Mouse (Mus musculus): ENCODE measurements around the gene Hhat. TPM values are rescaled to one million over a fixed set of nuclear protein-coding genes. Genes with fewer than 3 reads are reported as not detected.
A peak's percentile ranks its signal among the peaks of the same experiment; 100 is the strongest.

The Hhat gene
- 1 to 10 TPM; 6.8 to 7.3 TPM for total RNA-seq (2021)
- long read RNA-seq, experiment 1, partial matches to known transcripts, result 1 of 2 reads
- long read RNA-seq, experiment 1, other reads (novel, unspliced or antisense), result 1 of 2 reads
- long read RNA-seq, experiment 2, partial matches to known transcripts, result 2 of 4 reads
- long read RNA-seq, experiment 2, other reads (novel, unspliced or antisense), result 1 of 4 reads

DNA sequence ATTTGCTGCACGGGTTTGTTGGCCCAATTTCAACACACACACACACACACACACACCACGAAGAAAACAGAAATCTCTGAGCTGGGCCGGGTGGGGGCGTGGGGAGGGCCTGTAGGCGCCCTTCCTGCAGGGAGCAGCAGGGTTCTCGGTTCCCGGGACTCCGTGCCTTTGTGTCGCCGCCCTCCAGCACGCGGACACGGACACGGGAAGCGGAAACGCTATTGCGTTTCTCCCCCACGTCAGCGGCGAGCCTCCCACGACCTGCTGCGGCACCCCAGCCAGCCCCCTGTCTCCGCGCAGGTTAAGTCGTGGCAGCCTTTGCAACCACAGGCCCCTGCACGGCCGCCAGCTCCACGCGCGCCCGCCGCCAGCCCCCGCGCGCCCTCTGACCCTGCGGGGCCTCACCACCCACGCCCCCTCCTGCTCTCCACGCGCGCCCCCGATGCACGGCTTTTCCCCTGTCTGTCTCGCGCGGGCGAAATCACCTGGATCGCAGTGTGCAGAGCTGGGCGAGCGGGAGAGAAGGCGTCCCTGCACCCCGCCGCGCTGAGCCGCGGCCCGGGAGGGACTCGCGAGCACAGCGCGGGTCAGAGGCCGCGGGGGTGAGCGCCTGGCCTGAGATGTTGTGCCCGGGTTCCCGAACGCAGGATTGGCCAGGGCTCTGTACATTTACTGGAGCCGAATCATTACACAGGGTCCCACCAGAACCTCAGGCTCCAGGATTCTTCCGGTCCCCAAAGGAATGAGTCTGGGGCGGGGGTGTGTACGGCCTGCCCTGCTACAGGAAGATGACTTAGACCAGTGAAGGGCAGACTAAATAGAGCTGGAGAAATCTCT, at the start of gene Hhat:
Hhat (minus strand) TSS at position 729 of the 837 bp plus-strand sequence.
- peak; percentile 83 for DNase-seq

DNA sequence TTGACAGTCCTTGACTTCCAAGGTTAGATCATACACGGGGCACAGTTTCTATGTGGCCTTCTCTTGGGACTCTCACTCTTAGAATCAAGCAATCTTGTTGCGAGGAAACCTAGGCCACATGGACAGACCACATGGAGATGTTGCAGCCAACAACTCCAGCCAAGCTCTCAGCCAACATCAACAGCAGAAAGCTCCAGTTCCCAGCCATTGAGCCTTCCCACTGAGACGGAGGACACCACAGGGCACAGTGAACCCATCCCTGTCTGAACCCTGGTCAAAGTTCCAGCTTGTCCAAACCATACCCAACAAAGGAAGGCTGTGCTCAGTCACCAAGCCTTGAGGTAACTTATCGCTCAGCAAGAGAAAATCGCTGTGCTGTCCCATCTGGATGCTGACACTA, 47.3 kb upstream of the Hhat start:
- no peak for DNase-seq

DNA sequence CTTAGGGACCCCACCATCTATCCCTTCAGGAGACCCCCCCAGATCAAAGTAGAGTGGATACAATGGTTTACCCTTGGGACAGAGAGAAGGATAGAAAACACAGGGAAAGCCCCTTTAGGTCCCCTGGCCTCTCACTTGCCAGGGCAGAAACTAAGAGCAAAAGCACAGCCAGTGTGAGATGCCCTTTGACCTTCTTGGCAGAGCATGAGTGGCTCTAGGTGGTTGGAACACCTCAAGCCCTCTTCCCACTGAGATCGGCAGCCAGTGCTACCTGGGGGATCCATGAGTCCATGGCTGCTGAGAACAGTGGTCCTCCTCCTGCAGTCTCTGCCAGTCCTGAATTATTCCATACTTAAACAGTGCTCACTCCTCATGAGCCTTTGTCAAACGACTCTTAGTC, 44.8 kb upstream of the Hhat start:
- DNase-seq, result no peak

DNA sequence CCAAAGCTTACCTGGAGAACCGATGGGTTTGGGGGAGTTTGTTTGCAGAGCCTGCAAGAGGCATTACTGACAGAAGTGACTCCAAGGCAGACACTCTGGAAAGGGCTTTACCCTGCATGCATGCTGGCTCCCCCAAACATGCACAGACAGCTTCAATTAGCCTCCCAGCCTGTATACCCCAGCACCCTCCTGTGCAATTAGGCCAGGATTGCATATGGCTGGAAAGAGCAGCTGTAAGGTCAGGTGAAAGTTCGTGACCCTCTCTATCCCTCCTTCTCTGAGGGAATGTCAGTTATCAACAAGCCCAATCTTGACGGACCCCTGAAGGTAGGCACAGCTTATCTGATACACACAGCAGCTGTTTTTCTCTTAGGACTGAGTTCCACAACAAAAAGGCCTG, 43.7 kb upstream of the Hhat start:
- DNase-seq, result no peak

DNA sequence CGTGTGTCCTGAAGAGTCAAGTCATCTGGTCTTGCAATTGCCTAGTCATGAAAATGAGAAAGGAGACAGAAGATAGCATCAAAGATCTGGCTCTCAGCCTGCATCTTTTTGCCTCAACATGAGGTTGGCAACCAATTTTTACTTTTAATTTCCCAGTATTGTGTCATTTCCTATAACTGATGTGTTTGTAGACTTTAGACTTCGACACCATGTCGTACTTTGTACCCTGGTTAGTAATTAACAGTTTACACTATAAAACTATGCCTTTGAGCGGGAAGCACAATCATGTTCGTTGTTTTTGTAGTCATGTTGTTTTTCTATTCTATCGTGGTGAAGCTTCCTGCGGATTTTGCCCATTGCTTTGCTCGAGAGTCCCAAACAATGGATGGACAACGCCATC, 41.7 kb upstream of the Hhat start:
- no peak for DNase-seq

DNA sequence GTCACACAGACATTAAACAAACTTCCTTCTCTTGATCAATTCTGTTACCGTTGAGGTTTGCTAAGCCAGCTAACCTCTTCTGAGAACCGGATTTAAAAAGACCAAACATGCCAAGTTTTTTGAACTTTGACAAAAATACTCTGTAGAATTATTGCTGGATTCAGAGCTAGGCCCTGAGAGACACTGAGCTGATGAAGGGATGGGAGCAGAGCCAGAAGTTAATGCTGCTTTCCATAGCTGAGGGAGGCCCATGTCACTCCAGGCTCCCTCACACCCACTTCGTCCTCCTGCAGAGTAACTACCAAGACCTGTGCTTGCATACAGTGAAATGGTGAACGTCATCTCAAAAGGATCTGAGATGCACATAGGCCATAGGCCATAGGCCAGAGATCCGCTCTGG, 41.3 kb upstream of the Hhat start:
- no peak for DNase-seq

DNA sequence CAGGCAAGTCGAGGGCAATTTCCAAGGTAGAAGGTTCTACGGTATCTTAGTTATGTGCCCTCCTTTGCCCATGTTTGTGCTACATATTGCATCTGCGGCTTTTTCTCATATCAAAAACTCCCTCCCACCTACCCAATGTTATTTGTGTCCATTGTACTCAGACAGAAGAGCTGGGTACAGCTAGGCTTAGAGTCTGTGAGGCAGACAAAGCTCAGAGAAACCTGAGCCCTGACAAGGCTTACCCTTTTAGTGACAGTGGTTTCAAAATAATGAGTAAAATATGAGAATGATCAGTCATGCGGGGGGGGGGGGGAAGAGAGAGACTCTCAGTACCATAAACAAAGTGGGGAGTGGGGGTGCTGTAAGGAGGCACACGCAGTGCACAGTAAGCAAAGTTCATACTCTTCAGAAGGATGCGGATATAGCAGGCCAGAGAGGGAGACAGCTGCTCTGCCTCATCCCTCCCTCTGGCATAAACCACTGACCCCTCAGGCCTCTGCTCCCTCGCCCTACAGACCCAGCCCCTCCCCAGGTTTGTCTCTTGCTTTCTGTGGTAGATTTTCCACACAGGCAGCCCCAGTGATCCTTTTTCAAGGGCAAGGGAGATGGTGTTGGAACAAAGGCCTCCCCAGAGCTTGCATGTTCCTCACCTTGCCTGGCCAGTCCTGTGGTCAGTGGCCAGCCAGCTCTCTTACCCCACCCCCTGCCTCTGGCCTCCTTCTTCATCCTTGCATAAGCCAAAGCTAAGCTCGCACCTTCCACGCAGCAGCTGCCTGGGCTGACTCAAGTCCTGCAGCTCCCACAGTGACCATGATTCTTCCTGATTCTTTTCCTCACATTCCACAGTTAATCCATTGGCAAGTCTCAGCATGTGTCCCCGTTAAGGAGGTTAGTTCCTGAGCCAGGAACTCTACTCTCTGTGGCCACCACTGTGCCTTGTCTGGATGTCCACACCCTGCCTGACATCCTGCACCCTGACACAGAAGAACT, 35.4 kb upstream of the Hhat start:
- no peak for DNase-seq

DNA sequence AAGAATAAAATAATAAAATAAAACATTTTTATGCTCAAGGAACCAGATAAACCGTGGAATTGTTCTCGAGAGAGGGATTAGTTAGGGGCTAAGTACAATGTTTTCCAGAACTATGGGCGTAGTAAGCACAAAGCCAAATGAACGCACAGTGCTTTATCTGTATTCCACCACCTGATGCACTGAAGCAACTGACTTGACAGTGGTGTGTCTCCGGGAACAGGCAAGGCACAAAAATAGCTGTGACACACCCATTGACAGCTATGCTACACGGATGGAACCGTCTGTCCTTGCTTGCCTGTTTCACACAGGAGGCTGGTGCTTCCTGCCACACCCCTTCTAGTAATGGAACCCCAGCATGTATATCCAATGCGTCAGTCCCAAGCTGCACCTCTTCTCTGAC, 29.3 kb upstream of the Hhat start:
- DNase-seq, result no peak

DNA sequence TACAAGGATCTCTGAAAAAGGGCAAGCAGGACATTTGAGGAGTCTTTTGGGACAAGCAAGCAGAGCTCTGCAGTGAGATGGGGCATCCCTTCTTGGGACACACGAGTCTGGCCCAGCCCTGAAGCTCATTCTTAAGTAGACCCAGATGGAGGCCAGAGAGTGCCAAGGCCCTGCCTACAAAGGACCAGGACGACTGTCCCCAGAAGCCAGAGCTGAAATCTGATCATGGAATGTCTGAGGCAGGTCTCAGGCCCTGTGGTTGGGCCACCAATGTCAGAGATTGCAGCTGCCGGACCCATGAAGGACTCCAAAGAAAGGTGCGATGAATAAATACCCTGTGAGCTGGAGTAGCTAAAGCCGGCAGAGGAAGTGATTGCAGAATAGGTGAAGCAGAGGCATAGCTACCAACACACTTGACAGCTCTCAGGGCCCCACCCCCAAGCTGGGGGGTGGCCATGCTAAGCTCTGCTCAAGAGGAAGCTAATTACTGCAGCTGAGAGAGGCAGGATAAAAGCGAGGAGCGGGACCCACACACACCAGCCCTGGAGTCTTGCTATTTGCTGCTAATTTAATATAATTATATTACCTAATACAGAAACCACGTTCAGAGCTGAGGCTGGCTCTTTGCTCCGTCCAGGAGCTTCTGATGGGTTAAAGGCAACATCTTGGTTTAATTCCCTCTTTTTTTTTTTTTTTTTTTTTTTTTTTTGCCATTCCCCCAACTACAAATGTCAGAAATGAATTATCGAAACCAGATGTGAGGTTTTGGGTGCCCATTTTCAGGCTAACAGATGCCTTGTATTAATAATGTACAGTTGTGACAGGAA, 28.4 kb upstream of the Hhat start:
- no peak for DNase-seq

DNA sequence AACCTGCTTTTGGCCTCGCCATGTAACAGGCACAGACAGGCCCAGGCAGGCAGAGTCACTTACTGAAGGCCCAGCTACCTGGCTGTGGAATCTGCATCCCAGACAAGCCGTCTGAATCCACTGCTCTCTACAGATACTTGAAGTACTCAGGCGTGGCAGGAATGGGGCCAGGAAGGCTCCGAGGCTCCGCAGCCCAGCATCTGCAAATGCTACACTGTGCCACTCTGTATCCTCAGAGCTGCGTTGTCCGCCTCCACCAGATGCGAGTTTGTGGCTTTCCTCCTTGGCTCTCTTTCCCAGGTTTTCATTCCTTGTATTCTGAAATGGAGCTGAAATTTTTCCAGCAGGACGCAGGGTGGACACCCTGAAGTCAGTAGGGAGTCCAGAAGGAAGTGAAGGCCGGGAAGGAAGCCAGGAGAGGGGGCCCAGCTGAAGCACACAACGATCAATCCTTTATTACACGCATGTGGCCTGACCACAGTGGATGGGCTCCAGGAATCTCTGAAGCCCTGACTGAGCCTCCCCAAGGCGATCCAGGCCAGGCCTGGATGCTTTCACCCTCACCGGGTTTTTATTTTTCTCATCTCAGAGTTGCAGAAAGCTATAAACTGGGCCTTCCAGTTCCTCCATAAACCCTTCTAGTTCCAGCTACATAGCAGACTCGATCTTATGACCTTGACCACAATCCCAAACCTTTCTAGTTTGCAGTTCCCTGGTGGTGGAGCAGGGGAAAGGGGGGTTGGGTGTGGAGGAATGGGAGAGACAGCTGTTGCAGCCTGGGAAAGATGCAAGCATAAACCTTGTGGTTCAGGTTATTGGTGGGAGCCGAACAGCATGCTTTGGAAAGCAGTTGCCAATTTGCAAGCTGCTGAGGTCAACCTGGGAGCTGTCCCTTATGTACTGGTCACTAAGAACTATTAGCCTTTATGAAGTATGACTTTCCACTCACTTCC, 27.5 kb upstream of the Hhat start:
- no peak for DNase-seq

DNA sequence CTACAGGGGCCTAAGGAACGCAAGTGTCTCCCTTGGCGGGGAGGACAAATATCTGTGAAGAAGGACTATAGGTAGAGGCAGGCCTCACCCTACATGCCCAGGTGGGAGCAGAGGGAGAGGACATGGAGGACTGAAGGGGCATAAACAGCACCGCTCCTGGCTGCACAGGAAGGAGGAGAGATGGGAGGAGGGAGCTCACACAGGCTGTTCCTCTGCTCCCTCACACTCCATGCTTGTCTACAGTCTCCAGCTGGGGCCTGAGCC, 25.9 kb upstream of the Hhat start:
- no peak for DNase-seq

DNA sequence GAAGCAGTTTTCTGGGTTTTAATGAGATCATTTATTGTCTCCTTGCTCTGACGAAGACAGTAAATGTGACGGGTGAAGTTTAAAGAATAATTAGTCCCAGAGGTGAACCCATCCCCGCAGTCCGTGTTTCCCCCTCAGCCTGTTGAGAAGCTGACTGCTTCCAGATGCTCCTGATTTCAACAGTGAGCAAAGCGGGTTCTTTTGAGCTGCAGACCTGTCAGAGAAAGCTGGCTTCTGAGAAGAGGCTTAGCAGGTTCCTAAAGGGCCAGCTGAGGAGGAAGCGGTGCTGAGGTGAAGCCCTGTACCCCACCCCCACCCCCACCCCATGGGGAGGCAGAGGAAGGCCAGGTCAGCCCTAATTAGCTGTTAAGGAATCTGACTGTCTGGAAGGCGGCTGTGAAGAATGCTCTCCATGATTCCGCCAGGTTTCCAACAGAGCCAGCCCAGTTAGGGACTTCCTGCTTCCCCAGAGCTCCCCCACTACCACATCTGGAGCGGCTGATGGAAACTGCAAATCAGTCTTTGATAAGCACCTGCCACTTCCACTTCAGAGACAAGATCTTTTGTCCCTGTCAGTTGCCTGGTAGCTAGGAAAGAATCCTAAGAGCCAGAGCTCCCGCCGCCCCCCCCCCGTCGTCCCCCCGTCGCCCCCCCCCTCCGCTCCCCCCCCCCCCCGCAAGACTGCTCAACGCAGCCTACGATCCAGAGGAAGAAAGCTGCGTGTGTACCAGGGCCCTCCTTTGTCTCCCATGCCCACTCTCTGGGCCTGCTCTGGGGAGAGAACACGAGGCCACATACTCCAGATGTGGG, 25.4 kb upstream of the Hhat start:
- DNase-seq, result no peak

DNA sequence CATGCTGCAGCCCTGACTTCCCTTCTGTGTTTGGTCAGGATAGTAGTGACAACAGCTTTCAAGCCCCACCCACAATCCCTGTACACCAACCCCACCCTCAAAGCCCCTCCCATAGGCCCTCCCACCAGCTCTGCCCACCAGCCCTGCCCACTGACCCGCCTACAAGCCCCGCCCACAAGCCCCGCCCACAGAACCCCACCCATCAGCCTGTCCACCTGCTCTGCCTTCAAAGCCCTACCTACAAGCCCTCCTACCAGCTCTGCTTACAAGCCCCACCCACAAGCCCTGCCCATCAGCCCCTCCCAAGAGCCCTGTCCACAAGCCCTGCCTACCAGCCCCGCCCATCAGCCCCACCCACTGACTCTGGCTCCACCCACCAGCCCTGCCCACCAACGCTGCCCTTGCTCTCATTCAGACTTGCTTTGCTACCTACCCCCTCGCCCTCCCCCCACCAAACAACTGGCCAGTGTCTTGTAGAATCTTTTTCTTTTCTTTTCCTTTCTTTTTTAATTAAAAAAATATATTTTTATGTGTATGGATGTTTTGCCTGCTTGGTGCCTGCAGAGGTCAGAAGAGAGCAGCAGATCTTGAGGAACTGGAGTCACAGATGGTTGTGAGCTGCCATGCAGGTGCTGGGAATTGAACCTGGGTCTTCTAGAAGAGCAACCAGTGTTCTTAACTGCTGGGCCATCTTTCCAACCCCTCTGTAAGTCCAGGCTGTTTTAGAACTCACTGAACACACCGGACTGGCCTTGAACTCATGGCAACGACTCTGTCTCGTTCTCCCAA, 24.1 kb upstream of the Hhat start:
- DNase-seq, result no peak

DNA sequence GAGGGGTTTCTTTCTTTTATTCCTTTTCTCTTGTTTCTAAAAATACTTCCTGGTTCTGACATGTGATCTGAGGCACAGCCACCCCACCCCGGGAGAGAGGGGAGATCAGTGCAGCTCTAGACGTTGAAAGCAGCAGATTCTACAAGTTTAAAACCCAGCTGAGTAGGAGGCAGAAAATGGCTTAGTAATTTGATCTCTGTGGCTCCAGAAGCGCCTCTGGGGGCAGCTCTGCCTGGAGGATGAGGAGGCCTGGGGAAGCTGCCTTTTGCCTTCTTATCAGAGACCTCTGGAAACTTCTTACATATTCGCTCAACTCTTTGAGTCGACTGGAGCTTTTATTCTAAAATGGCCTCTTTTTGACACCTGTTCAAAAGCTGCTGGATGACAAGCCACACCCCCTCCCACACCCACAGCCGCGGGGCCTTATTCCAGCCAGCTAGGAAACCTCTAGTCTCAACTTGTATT, 20.9 kb upstream of the Hhat start:
- DNase-seq, result no peak

DNA sequence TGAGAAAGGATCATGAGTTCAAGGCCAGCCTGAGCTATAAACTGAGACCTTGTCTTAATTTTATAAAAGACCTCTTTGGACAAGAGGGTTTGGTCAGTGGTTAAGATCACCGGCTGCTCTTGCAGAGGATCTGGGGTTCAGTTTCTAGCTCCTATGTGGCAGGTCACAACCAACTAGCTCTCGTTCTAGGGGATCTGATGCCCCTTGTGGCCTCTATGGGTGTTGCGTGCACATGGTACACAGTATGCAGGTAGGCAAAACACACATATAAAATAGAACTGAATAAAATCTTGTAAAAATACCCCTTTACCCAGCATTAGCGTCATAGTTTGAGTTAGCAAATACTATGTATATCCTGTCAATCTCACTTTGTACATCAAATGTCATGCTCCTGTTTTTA, 19.4 kb upstream of the Hhat start:
- DNase-seq, result no peak

DNA sequence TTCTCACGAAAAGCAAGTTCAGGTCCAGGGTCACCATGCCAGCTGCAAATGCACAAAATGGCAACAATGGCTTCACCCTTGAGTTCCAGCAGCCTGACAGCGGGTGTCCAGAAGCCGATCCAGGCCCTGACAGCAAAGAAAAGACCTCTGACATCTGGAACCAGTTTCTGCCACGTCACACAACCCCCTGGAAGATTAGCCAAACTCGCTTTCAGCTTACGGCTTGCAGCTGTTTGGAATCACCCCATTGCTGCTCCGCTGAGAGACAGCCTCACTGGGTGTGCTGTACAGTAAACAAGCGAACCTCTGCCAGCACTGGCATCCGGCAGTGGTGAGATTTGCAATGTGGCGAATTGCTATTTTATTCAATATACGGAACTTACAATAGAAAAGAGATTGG, 18.8 kb upstream of the Hhat start:
- DNase-seq, result peak; percentile 47

DNA sequence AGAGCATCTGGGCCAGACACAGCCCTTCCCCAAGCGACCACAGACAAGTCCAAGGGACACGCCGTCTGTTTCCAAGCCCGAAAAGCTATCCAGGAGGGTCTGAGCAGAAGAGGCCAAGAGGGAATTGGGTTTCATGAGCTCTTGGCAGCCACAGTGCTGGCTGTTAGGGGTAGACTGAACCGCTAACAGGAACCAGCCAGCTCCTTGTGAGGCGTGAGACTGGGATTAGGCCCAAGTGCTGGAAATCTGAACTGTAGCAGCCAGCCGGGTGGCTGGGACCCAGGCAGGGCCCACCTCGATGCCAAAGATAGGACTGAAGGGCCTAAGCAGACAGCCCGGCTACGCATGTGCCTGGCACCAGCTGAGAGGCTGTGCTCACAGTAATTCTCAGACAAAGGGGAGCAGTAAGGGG, 18.1 kb upstream of the Hhat start:
- peak; percentile 66 for DNase-seq

DNA sequence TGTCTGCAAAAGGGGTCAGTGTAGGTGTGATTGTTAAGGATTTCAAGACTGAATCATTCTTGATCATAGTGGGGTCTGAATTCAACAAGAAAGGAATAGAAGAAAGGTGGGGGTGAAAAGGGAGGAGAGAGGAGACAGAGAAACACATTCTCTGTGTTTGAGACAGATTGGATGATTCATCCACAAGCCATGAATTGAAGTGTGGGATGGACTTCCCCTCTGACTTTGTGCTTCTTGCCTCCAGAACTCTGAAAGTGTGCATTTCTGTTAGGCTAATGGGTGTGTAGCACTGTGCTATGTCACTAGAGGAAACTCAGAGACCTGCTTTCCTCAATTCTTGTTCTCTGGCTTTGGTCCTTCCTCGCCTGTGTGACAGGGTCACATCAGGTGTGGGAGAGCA, 15.2 kb upstream of the Hhat start:
- no peak for DNase-seq
